Mouse (Mus musculus): ENCODE measurements at regions not wholly inside any gene's neighbourhood (a gene's known extent, or its start where the extent isn't known, plus 50 kb on each side); places are given as distances from the start of the nearest gene placed in this dataset.

DNA sequence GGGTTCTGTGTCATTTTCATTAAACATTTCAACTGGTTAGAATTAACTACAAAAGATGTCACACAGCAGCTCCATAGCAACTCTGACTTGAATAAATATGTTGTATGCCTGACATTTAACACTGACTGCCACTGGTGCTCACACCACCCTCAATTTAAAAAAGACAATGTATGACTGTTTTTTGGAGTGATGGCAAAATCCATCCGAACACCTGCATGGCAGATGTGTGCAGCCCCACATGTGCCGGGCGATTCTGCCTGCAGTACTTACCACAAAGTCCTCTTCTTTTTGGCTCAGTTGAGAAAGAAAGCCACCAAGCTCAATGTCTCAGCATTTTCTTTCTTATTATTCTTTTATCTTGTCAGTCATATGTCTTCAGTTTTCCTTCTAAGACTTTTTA lies 199.4 kb downstream of the 4930544G11Rik start:
- H3K9me3 ChIP-seq: no peaks in the 10 kb centered on the region
- no peak overlapping the region for H3K4me3 ChIP-seq
- WGBS: 75% methylated on average over 3 of the region's 3 CpGs
- no peak overlapping the region for H3K27ac ChIP-seq
- no peak overlapping the region for H3K9ac ChIP-seq
- H3K36me3 ChIP-seq: no peaks in the 10 kb centered on the region
- H3K4me1 ChIP-seq (replicated peaks): no peaks in the 10 kb centered on the region
- H3K27me3 ChIP-seq: no peaks in the 10 kb centered on the region
- ATAC-seq (ENCODE audit: low FRiP score): no peak
- H3K4me2 ChIP-seq: no peak overlapping the region

DNA sequence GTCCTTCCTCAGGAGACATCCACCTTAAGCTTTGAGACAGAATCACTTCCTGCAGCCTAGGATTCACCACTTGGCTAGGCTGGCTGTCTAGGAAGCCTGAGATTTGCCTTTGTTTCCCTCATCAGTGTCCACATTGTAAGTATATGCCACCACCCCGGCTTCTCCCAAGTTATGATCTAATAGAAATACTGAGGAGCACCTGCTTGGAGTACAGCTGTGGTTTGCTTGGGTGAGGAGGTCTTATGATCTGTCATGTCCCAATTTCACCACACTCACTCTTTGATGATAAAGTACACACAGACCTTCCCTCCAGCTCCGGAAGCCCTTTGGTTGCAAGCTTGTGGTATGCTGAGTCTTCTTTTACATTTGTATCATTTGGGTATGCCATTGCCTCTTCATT lies 202.4 kb downstream of the 4930544G11Rik start:
- no peak overlapping the region for H3K4me2 ChIP-seq
- H3K27ac ChIP-seq: no peak overlapping the region
- WGBS: 89% methylated on average over 2 of the region's 2 CpGs
- ATAC-seq (ENCODE audit: low FRiP score): no peak
- no peaks in the 10 kb centered on the region for H3K9me3 ChIP-seq
- no peaks in the 10 kb centered on the region for H3K27me3 ChIP-seq
- no peak overlapping the region for H3K9ac ChIP-seq
- H3K36me3 ChIP-seq: no peaks in the 10 kb centered on the region
- no peaks in the 10 kb centered on the region for H3K4me1 ChIP-seq (replicated peaks)
- H3K4me3 ChIP-seq: no peak overlapping the region

DNA sequence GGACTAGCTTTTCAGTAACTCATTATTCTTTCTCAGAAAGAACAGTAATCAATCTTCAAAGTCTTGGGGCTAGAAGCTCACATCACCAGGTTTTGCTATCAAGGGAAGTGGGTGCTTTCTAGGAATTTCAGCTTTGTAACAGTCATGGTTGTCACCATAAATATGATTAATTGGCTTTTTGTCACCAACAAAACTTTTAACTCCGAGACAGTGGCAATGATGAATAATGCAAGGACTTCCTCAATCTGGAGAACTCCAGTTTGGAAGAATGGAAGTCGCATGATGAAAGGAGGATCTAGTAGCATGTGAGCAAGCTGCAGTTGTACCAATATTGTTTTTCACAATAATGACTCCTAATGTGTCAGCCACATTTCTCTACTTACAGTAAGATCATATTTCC lies 208.4 kb downstream of the 4930544G11Rik start:
- no peak overlapping the region for H3K9ac ChIP-seq
- H3K4me3 ChIP-seq: no peak overlapping the region
- no peaks in the 10 kb centered on the region for H3K4me1 ChIP-seq (replicated peaks)
- H3K4me2 ChIP-seq: no peak overlapping the region
- H3K27me3 ChIP-seq: no peaks in the 10 kb centered on the region
- H3K9me3 ChIP-seq: peaks cover 7% of the 10 kb centered on the region; the same call in 1 of the 2 replicates
- H3K36me3 ChIP-seq: no peaks in the 10 kb centered on the region
- no peak overlapping the region for H3K27ac ChIP-seq
- no peak for ATAC-seq (ENCODE audit: low FRiP score)
- 21% methylated on average over 2 of the region's 2 CpGs for WGBS

DNA sequence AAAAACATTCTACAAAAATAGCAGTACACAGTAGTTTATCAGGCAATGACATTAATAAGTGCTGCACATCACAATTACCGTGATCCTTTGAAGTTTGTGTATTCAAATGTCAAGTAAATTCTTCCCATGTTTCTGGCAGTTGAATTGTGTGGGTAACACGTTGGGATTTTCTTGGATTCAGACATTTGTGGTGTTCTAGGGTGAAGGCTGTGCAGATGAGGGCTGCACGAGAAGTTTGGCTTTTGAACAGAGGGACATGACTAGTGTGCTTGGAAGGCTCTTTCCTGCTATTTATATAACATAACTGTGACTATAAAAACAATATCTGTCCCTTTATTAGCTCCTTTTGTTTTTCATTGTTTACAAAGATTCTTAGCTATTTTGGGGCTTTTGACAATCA lies 216.5 kb downstream of the 4930544G11Rik start:
- H3K9ac ChIP-seq: no peak overlapping the region
- no peaks in the 10 kb centered on the region for H3K36me3 ChIP-seq
- H3K27ac ChIP-seq: no peak overlapping the region
- 73% methylated on average over 3 of the region's 3 CpGs for WGBS
- H3K4me2 ChIP-seq: no peak overlapping the region
- H3K4me1 ChIP-seq (replicated peaks): no peaks in the 10 kb centered on the region
- H3K27me3 ChIP-seq: no peaks in the 10 kb centered on the region
- H3K9me3 ChIP-seq: peaks cover 7% of the 10 kb centered on the region; the same call in 1 of the 2 replicates
- no peak for ATAC-seq (ENCODE audit: low FRiP score)
- no peak overlapping the region for H3K4me3 ChIP-seq

DNA sequence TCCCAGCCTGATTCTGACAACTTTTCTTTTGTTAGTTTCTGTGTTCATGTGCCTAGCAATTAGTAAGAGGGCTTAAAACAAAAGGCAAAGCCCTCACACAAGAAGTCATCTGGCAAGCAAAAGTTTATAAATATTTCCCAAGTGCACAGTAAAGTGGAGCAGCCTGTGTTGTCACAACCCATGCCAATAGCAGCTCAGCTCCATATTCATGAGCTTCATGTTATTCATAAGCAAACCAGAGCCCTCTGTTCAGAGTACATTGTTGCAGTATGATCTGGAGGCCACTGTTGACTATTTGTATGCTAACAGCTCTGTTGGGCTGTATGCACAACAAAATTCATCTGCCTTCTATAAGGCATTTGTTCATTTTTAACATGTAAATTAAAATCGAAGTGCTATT lies 245.6 kb downstream of the 4930544G11Rik start:
- Histone ChIP-seq H3K36me3 (no peaks in the 10 kb centered on the region), H3K9me3 (no peaks in the 10 kb centered on the region), H3K4me2 (no peak overlapping the region), H3K4me3 (no peak overlapping the region), H3K27ac (no peak overlapping the region), H3K4me1 (replicated peaks) (peaks cover 5% of the 10 kb centered on the region; the same call in 1 of the 2 replicates), H3K27me3 (no peaks in the 10 kb centered on the region), H3K9ac (no peak overlapping the region)
- no peak for ATAC-seq (ENCODE audit: low FRiP score)
- WGBS: 94% methylated on average over 1 of the region's 1 CpGs

DNA sequence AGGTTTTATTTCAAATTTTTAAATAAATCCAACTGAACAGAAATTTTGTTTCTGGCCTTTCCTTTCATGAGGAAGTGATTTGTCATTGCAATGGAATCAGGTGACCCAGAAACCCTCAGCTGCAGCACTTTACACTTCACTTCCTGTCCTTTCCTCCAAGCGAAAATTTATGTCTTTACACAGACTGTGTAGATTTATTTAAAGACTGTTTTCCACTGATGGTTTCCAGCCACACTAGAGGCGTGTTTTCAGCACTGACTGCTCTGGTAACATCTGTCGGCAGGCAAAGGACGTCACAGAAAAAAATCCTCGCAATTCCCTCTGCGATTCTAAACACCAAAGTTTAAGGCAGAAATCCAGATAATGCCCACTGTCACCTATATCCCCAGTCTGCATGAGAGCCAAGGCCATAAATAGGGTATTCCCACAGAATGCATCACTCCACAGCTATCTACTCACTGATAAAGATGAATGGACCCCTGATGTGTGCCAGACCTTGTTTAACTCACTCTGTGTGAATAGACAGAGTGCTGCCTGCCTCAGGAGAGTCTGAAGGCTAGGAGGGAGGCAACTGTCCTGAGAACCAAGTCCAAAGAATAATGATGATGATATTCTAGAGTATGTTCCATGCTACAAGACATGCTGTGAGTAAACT lies 247.9 kb downstream of the 4930544G11Rik start:
- 72% methylated on average over 6 of the region's 6 CpGs for WGBS
- H3K4me2 ChIP-seq: no peak overlapping the region
- peaks cover 5% of the 10 kb centered on the region; the same call in 1 of the 2 replicates for H3K4me1 ChIP-seq (replicated peaks)
- no peak overlapping the region for H3K4me3 ChIP-seq
- ATAC-seq (ENCODE audit: low FRiP score): no peak
- H3K27me3 ChIP-seq: no peaks in the 10 kb centered on the region
- H3K9ac ChIP-seq: no peak overlapping the region
- H3K36me3 ChIP-seq: no peaks in the 10 kb centered on the region
- no peak overlapping the region for H3K27ac ChIP-seq
- no peaks in the 10 kb centered on the region for H3K9me3 ChIP-seq

DNA sequence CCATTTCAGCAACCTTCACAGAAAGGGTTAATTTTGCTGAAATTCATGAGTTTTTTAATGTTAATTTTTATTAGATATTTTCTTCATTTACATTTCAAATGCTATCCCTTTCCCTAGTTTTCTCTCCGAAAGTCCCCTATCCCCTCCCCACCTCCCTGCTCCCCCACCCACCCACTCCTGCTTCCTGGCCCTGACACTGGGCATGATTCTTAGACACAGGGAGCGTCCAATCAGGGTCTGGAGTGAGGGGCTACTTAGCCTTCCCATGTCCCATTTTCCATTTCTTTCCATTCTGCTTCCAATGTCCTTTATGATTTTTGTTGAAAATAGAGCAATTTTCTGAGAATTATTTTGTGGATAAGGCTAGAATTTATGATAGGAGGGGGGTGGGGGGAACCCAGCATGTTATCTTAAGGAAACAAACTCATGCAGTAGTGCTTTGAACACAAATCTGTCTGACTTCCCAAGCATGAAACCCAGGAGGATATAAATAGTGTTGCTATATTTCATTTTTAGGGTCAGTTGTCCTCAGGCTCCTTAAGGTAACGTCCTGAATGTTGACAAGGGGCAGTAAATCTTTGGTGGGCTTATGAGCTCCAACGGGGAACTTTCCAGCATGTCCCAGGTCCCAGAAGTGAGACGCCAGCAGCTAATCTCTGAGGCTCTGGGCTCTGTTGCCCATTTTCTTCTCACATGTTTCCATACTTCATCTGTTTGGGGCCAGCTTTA lies 254.0 kb downstream of the 4930544G11Rik start:
- Histone ChIP-seq H3K9me3 (no peaks in the 10 kb centered on the region), H3K4me3 (no peak overlapping the region), H3K36me3 (no peaks in the 10 kb centered on the region), H3K4me2 (no peak overlapping the region), H3K4me1 (replicated peaks) (no peaks in the 10 kb centered on the region), H3K27me3 (no peaks in the 10 kb centered on the region), H3K9ac (no peak overlapping the region), H3K27ac (no peak overlapping the region)
- ATAC-seq (ENCODE audit: low FRiP score): no peak
- WGBS: 77% methylated on average over 5 of the region's 5 CpGs

DNA sequence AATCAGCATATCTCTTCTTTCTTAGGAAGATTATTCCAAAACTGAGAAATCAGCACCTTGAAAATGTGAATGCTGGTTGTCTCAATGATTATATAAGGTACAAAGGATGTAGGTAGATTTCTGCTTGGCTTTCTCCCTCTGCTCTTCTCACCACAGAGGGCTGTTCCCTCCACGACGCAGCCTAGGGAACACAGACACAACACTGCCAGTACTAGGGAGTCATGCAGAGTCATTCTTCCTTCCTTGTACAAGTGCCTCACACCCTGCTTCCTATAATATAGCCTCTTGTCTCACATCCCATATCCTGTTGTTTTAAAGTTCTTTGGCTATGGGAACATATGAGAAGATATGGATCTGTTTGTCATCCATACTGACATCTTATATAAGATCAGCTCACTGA lies 265.1 kb downstream of the 4930544G11Rik start:
- Histone ChIP-seq H3K4me3 (no peak overlapping the region), H3K36me3 (no peaks in the 10 kb centered on the region), H3K4me1 (replicated peaks) (peaks cover 7% of the 10 kb centered on the region), H3K4me2 (no peak overlapping the region), H3K27ac (no peak overlapping the region), H3K9me3 (no peaks in the 10 kb centered on the region), H3K9ac (no peak overlapping the region), H3K27me3 (no peaks in the 10 kb centered on the region)
- WGBS: 22% methylated on average over 2 of the region's 2 CpGs
- no peak for ATAC-seq (ENCODE audit: low FRiP score)

DNA sequence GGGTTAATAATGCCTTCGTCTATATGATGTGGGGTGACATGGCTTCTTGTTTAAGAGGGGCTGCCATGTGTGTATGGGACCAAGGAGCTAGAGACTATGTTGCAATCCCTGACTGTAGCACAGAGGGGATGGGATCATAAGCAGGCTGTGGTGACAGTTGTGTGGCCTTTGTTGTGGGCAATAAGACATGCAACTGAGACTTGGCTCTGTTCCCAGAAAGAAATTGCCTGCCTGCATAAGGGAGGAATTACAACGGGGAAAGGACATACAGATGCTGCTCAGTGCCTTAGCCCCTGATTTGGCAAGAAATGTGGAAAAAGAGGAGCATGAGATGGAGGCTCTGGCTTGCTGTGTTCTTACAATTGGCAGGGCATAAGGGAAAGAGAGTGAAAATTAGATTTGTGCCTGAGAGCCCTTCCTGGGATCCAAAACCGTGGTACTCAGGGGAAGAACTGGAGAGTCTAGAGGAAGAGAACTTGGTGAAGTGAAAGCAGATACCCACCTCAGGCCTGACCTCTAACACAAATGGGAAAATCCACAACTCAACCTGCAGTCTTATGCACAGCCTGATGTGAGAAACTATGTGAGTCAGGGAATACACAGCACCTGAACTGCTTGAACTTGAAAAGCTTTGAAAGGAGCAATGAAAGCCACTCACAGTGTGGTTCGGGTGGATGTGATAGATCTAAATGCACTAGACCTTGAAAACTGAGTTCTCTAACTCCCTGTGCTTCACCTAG lies 271.9 kb downstream of the 4930544G11Rik start:
- Histone ChIP-seq H3K27ac (peak overlapping the region; percentile 60), H3K9ac (no peak overlapping the region)
- 55% methylated on average over 4 of the region's 4 CpGs for WGBS

DNA sequence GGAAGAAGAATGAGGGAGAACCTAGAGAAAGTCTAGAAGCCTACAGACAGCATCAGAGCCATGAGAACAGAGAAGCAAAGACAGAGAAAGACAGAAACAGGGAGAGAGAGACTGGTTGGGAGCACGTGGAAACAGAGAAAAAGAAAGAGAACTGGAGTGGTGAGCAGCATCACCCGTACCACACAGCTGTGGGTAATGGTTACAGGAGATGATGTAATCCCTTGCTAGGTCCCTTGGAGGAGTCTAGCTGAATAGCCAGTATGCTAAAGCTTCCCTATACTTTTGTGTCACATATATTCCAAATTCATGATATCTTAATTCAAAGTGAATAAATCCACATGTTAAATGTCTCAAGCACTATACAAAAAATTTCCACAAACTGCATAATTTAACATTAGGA lies 284.0 kb downstream of the 4930544G11Rik start:
- Histone ChIP-seq H3K36me3 (no peaks in the 10 kb centered on the region), H3K4me3 (no peak overlapping the region), H3K27ac (no peak overlapping the region), H3K4me1 (replicated peaks) (no peaks in the 10 kb centered on the region), H3K4me2 (no peak overlapping the region), H3K9me3 (no peaks in the 10 kb centered on the region), H3K27me3 (no peaks in the 10 kb centered on the region), H3K9ac (no peak overlapping the region)
- WGBS: 83% methylated on average over 2 of the region's 2 CpGs
- no peak for ATAC-seq (ENCODE audit: low FRiP score)

More for the DNA sequence above, 271.9 kb downstream of the 4930544G11Rik start:
- no peaks in the 10 kb centered on the region for H3K27me3 ChIP-seq
- no peak overlapping the region for H3K4me2 ChIP-seq
- no peaks in the 10 kb centered on the region for H3K9me3 ChIP-seq
- H3K4me1 ChIP-seq (replicated peaks): 0 out of 2 replicates have a peak, but pooled peaks cover 10% of the 10 kb centered on the region
- H3K36me3 ChIP-seq: no peaks in the 10 kb centered on the region
- H3K4me3 ChIP-seq: no peak overlapping the region
- peak; percentile 93 for ATAC-seq (ENCODE audit: low FRiP score)

DNA sequence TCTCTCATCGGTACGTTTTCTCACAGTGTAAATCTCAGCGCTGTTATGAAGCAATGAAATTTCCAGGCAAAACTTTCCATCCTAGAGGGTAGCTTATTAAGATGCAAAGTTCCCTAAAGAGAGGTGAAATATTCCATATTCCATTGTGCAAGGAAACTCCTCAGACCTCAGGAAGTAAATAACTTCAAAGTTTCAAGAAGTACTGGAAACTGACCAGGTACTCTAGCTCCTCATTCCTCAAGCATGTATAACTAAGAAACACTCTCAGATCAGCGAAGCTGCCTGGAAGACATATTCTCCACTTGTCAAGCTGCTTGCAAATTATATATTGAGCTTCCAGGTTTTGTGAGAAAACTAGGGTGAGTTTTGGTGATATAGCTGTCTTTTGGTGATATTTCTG lies 279.8 kb upstream of the Mad2l1 start:
- Histone ChIP-seq H3K36me3 (no peaks in the 10 kb centered on the region), H3K27ac (no peak overlapping the region), H3K4me1 (replicated peaks) (no peaks in the 10 kb centered on the region), H3K4me2 (no peak overlapping the region), H3K4me3 (no peak overlapping the region), H3K9me3 (no peaks in the 10 kb centered on the region), H3K9ac (no peak overlapping the region), H3K27me3 (no peaks in the 10 kb centered on the region)
- no peak for ATAC-seq (ENCODE audit: low FRiP score)
- 92% methylated on average over 4 of the region's 4 CpGs for WGBS

DNA sequence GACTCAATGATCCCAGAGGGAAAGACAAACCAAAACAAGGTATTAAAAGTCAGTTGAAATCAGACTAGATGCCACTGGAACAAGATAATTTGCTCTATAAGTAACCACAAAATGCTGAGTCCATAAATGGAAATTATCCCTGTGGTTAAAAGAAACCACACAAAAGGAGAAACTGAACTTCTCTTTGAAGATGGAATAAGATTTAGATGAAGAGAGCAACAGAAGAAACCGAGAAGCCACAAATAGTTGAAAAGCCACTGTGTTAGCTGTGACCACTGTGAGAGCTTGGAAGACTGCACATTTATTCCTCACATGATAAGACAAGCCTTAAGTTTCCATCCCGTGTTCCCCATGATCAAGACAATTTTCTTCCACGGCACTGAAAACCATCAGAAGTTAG lies 271.8 kb upstream of the Mad2l1 start:
- 90% methylated on average over 3 of the region's 3 CpGs for WGBS
- no peak for ATAC-seq (ENCODE audit: low FRiP score)
- H3K27ac ChIP-seq: no peak overlapping the region
- H3K27me3 ChIP-seq: no peaks in the 10 kb centered on the region
- H3K4me2 ChIP-seq: no peak overlapping the region
- H3K4me3 ChIP-seq: no peak overlapping the region
- H3K4me1 ChIP-seq (replicated peaks): no peaks in the 10 kb centered on the region
- no peaks in the 10 kb centered on the region for H3K9me3 ChIP-seq
- no peaks in the 10 kb centered on the region for H3K36me3 ChIP-seq
- H3K9ac ChIP-seq: no peak overlapping the region
